Comparison of ENCODE assay signal across 20 mouse cellular contexts in the genomic region with DNA sequence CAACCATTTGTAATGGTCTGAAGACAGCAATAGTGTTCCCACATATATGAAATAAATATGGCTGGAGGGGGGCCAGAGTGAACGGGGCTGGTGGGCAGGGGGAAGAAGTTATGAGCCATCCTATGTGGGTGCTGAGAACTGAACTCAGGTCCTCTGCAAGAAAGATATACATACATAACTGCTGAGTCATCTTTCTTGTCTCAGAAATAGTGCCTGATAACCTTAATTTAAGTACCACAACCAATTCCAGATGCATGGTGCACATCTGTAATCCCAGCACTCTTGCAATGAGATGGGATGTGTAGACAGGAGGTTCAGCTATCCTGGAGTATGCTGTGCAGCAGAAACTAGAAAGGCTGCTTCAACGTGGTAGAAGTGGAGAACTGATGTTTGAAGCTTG. TPM values are rescaled to one million over a fixed set of nuclear protein-coding genes. Genes with fewer than 3 reads are reported as not detected.
"Had no signal": no experiment of that assay in that cellular context is flagged by ENCODE, and none has a peak within 500 bp of the region (broad histone marks: within the 10 kb centered on the region; RNA-seq: fewer than 3 reads in every experiment).

No protein-coding gene starts in this region.

- H3K4me3 ChIP-seq: layer of hippocampus, adult 2 months; limb, embryonic 13.5 days; liver, embryonic 15.5 days; megakaryocyte, embryonic 14.5 days; midbrain, embryonic 15.5 days; neural tube, embryonic 13.5 days had no signal

- H3K9ac ChIP-seq: limb, embryonic 13.5 days; liver, embryonic 15.5 days; lung, embryonic 14.5 days; midbrain, embryonic 15.5 days; neural tube, embryonic 13.5 days had no signal

- DNase-seq: kidney, postnatal 4 days; left cerebral cortex, postnatal 4 days; lung, embryonic 14.5 days; lung, postnatal 10 days; retina, postnatal 1 day; right cerebral cortex, postnatal 4 days had no signal

- H3K27ac ChIP-seq: layer of hippocampus, adult 2 months; limb, embryonic 13.5 days; liver, embryonic 15.5 days; macrophage; midbrain, embryonic 15.5 days; neural tube, embryonic 13.5 days; stomach, postnatal 0 days had no signal

- ATAC-seq: midbrain, embryonic 15.5 days had no signal

- H3K27me3 ChIP-seq: limb, embryonic 13.5 days; liver, embryonic 15.5 days; megakaryocyte, embryonic 14.5 days; midbrain, embryonic 15.5 days; neural tube, embryonic 13.5 days had no signal

- H3K4me1 ChIP-seq: limb, embryonic 13.5 days; midbrain, embryonic 15.5 days had no signal

- H3K9me3 ChIP-seq: limb, embryonic 13.5 days; liver, embryonic 15.5 days; megakaryocyte, embryonic 14.5 days; midbrain, embryonic 15.5 days; neural tube, embryonic 13.5 days had no signal

- H3K4me2 ChIP-seq: limb, embryonic 13.5 days; liver, embryonic 11.5 days; liver, embryonic 15.5 days; lung, embryonic 14.5 days; midbrain, embryonic 11.5 days; midbrain, embryonic 15.5 days; neural tube, embryonic 13.5 days had no signal

RNA-seq across cellular contexts. Expression of a gene that starts 13.6 kb away (rescaled TPM):
- total RNA-seq: monocyte, adult 5-6 weeks had no signal
- polyA plus RNA-seq: macrophage had no signal

RNA-seq across cellular contexts. Expression of a gene that starts 25.4 kb away (rescaled TPM):
- total RNA-seq: layer of hippocampus, adult 2 months; layer of hippocampus, postnatal 14 days; left cerebral cortex, adult 18-20 months; left cerebral cortex, postnatal 10 days; left cerebral cortex, postnatal 4 days had no signal
- polyA plus RNA-seq: neural tube, embryonic 13.5 days had no signal
